Mouse (Mus musculus) G1E (cell line): ENCODE data around the gene Arpin.

Source experiments
- CTCF ChIP-seq: IDR thresholded peaks from 2 replicates; pipeline ENCODE4 v1.5.1; 2012; ENCODE audit warnings: low read depth, low read length, inconsistent platforms, mixed read lengths
- GATA1 ChIP-seq: IDR thresholded peaks from 2 replicates; pipeline ENCODE4 v1.6.1; 2012; ENCODE audit warnings: borderline replicate concordance, low read length, inconsistent platforms, mixed read lengths
- POLR2AphosphoS5 ChIP-seq: IDR thresholded peaks from 2 replicates; pipeline ENCODE4 v1.6.1; 2012; ENCODE audit warnings: low read depth, low read length, inconsistent platforms; ENCODE audit not compliant: insufficient replicate concordance
- TAL1 ChIP-seq: conservative IDR thresholded peaks from 2 replicates; pipeline ENCODE4 v1.6.1; 2012; ENCODE audit warnings: low read depth, low read length, inconsistent platforms, mixed read lengths

- TF ChIP-seq CTCF (no peak), TAL1 (no peak), GATA1 (no peak), POLR2AphosphoS5 (no peak)
These were observed 40.4 kb downstream of the Arpin start for GRCm38 (mm10) chr7:79894790-79895189.
